Comparison of ENCODE assay signal across 8 mouse cellular contexts in genomic region chr10:39572672-39573051, GRCm38 (mm10). TPM values are rescaled to one million over a fixed set of nuclear protein-coding genes. Genes with fewer than 3 reads are reported as not detected.
A peak's percentile ranks its signal among the peaks of the same experiment; 100 is the strongest.
DNase-seq lines count a peak whose midpoint lies in the region.

No protein-coding gene starts in this region.

- DNase-seq in adrenal gland, postnatal 25 days: peak; percentile 18
- DNase-seq in adrenal gland, adult 2 months: no peak
- peak; percentile 32 for DNase-seq in urinary bladder, postnatal 25 days (ENCODE audit: low spot score)
- no peak for DNase-seq in urinary bladder, postnatal 10 days (ENCODE audit: low spot score)
- DNase-seq in layer of hippocampus, adult 8-10 months (ENCODE audit: low spot score in 2 of 2): peak; percentile 73 to 81
- peak; percentile 29 for DNase-seq in right cerebral cortex, postnatal 14 days
- no peak for DNase-seq in yolk sac, embryonic 10.5 days (ENCODE audit: low spot score)
- no peak for DNase-seq in cerebellum, postnatal 36 days

RNA-seq across cellular contexts. Expression of gene Traf3ip2, which starts 40.1 kb away (rescaled TPM):
- total RNA-seq in adrenal gland, postnatal 25 days (2021): 24.4 and 26.0 TPM in 2 replicates
- total RNA-seq in adrenal gland, adult 2 months (2021): 10 to 100 TPM; 15.3 to 19.1 TPM
- polyA plus RNA-seq in adrenal gland, adult 2 months (2012; rRNA removed): 20.2 and 24.2 TPM in 2 replicates
- total RNA-seq in layer of hippocampus, adult 8-10 months (2022): 1 to 10 TPM; 1.1 to 5.0 (median 2.8) TPM

Comparison
In these comparisons a context has a peak if more than half of its experiments do, and no peak if none do; other contexts are left out.
1. DNase-seq: peak in adrenal gland, postnatal 25 days (single experiment), urinary bladder, postnatal 25 days (single experiment), layer of hippocampus, adult 8-10 months (2 of 2) and right cerebral cortex, postnatal 14 days (single experiment); none in adrenal gland, adult 2 months (single experiment), urinary bladder, postnatal 10 days (single experiment), yolk sac, embryonic 10.5 days (single experiment) and cerebellum, postnatal 36 days (0 of 2).